Mouse (Mus musculus) midbrain, embryonic 15.5 days (tissue): Measurements from ENCODE around the gene U90926. TPM values are rescaled to one million over a fixed set of nuclear protein-coding genes. Genes with fewer than 3 reads are reported as not detected.

Source experiments
- polyA plus RNA-seq: library from polyadenylated mRNA; unstranded; fragments of >200 nt; fragmentation: Nextera tagmentation; extraction: Ambion mirVana; gene quantifications from 2 replicates; pipeline ENCODE4 v1.2.1, GENCODE M21; 2015

The U90926 gene
- polyA plus RNA-seq, 1 experiment from 2014 or later: not detected

Other genes starting within 250 kb of the U90926 start
- not detected in 2 replicates for gene Odaph, start 227.9 kb downstream of the U90926 start, polyA plus RNA-seq
- gene Cdkl2, start 171.5 kb downstream of the U90926 start, polyA plus RNA-seq: 9.8 and 10.5 TPM in 2 replicates
- gene G3bp2, start 131.7 kb downstream of the U90926 start, polyA plus RNA-seq: 330 and 368 TPM in 2 replicates
- 42.1 and 42.5 TPM in 2 replicates for gene Uso1, start 77.5 kb downstream of the U90926 start, polyA plus RNA-seq
- gene Ppef2, start 40.9 kb upstream of the U90926 start, polyA plus RNA-seq: 0.50 and 0.99 TPM in 2 replicates
- 16.4 and 17.7 TPM in 2 replicates for gene Naaa, start 62.8 kb upstream of the U90926 start, polyA plus RNA-seq
- gene Sdad1, start 95.1 kb upstream of the U90926 start, polyA plus RNA-seq: 31.8 TPM in 2 replicates
- not detected in 2 replicates for gene Cxcl9, start 112.7 kb upstream of the U90926 start, polyA plus RNA-seq
- gene Art3, start 116.4 kb upstream of the U90926 start, polyA plus RNA-seq: 4.5 and 5.5 TPM in 2 replicates
- gene Cxcl10, start 133.5 kb upstream of the U90926 start, polyA plus RNA-seq: 0.21 and 0.42 TPM in 2 replicates
- gene Nup54, start 219.8 kb upstream of the U90926 start, polyA plus RNA-seq: 50.5 and 56.4 TPM in 2 replicates